Mouse (Mus musculus): Measurements from ENCODE around the gene Lamtor2.

Gene Lamtor2

GRCm38 (mm10) chr3:88546674-88547418, 6.0 kb downstream of the Lamtor2 start:
- in situ Hi-C loops (cut with MboI; ENCODE audit: low pct_unique_long_range_greater_than_20kb in 1 of 2, low sequenced_read_pairs in 2 of 2, unreplicated experiment in 1 of 2) = loop anchor here in 1 of 2 experiments (10.0 kb wide), 1 partner anchor 88 kb away; no protein-coding TSS in a partner anchor

GRCm38 (mm10) chr3:88544955-88545591, 7.8 kb downstream of the Lamtor2 start:
- in situ Hi-C loops (cut with MboI; ENCODE audit: low pct_unique_long_range_greater_than_20kb in 1 of 2, low sequenced_read_pairs in 2 of 2, unreplicated experiment in 1 of 2) = loop anchor here in 1 of 2 experiments (10.0 kb wide), 1 partner anchor 90 kb away; no protein-coding TSS in a partner anchor

GRCm38 (mm10) chr3:88544514-88544913, 8.4 kb downstream of the Lamtor2 start:
- in situ Hi-C loops (cut with MboI; ENCODE audit: low pct_unique_long_range_greater_than_20kb in 1 of 2, low sequenced_read_pairs in 2 of 2, unreplicated experiment in 1 of 2) = loop anchor here in 1 of 2 experiments (10.0 kb wide), 1 partner anchor 90 kb away; no protein-coding TSS in a partner anchor

- in situ Hi-C loops (cut with MboI; ENCODE audit: low pct_unique_long_range_greater_than_20kb in 1 of 2, low sequenced_read_pairs in 2 of 2, unreplicated experiment in 1 of 2) = loop anchor here in 1 of 2 experiments (10.0 kb wide), 1 partner anchor 91 kb away; no protein-coding TSS in a partner anchor
Observed at GRCm38 (mm10) chr3:88543651-88544410, 9.0 kb downstream of the Lamtor2 start.

- in situ Hi-C loops (cut with MboI; ENCODE audit: low pct_unique_long_range_greater_than_20kb in 1 of 2, low sequenced_read_pairs in 2 of 2, unreplicated experiment in 1 of 2) = loop anchor here in 1 of 2 experiments (10.0 kb wide), 1 partner anchor 92 kb away; no protein-coding TSS in a partner anchor
Observed at GRCm38 (mm10) chr3:88543174-88543573, 9.7 kb downstream of the Lamtor2 start.

- in situ Hi-C loops (cut with MboI; ENCODE audit: low pct_unique_long_range_greater_than_20kb in 1 of 2, low sequenced_read_pairs in 2 of 2, unreplicated experiment in 1 of 2) = loop anchor here in 1 of 2 experiments (10.0 kb wide), 1 partner anchor 92 kb away; no protein-coding TSS in a partner anchor
Observed at GRCm38 (mm10) chr3:88542486-88542885, 10.4 kb downstream of the Lamtor2 start.

- in situ Hi-C loops (cut with MboI; ENCODE audit: low pct_unique_long_range_greater_than_20kb in 1 of 2, low sequenced_read_pairs in 2 of 2, unreplicated experiment in 1 of 2) = loop anchor here in 1 of 2 experiments (10.0 kb wide), 1 partner anchor 93 kb away; no protein-coding TSS in a partner anchor
Observed at GRCm38 (mm10) chr3:88541622-88542401, 11.1 kb downstream of the Lamtor2 start.

- in situ Hi-C loops (cut with MboI; ENCODE audit: low pct_unique_long_range_greater_than_20kb in 1 of 2, low sequenced_read_pairs in 2 of 2, unreplicated experiment in 1 of 2) = loop anchor here in 1 of 2 experiments (10.0 kb wide), 1 partner anchor 95 kb away; no protein-coding TSS in a partner anchor
Observed at GRCm38 (mm10) chr3:88540085-88540484, 12.8 kb downstream of the Lamtor2 start.

GRCm38 (mm10) chr3:88539397-88539796, 13.5 kb downstream of the Lamtor2 start:
- in situ Hi-C loops (cut with MboI; ENCODE audit: low pct_unique_long_range_greater_than_20kb in 1 of 2, low sequenced_read_pairs in 2 of 2, unreplicated experiment in 1 of 2) = no loop called here

GRCm38 (mm10) chr3:88538271-88539145, 14.4 kb downstream of the Lamtor2 start:
- in situ Hi-C loops (cut with MboI; ENCODE audit: low pct_unique_long_range_greater_than_20kb in 1 of 2, low sequenced_read_pairs in 2 of 2, unreplicated experiment in 1 of 2) = no loop called here

GRCm38 (mm10) chr3:88537146-88537545, 15.7 kb downstream of the Lamtor2 start:
- in situ Hi-C loops (cut with MboI; ENCODE audit: low pct_unique_long_range_greater_than_20kb in 1 of 2, low sequenced_read_pairs in 2 of 2, unreplicated experiment in 1 of 2) = no loop called here

- in situ Hi-C loops (cut with MboI; ENCODE audit: low pct_unique_long_range_greater_than_20kb in 1 of 2, low sequenced_read_pairs in 2 of 2, unreplicated experiment in 1 of 2) = no loop called here
Observed at GRCm38 (mm10) chr3:88536103-88536930, 16.6 kb downstream of the Lamtor2 start.

GRCm38 (mm10) chr3:88535527-88535926, 17.3 kb downstream of the Lamtor2 start:
- in situ Hi-C loops (cut with MboI; ENCODE audit: low pct_unique_long_range_greater_than_20kb in 1 of 2, low sequenced_read_pairs in 2 of 2, unreplicated experiment in 1 of 2) = no loop called here

GRCm38 (mm10) chr3:88535005-88535404, 17.9 kb downstream of the Lamtor2 start:
- in situ Hi-C loops (cut with MboI; ENCODE audit: low pct_unique_long_range_greater_than_20kb in 1 of 2, low sequenced_read_pairs in 2 of 2, unreplicated experiment in 1 of 2) = no loop called here

- in situ Hi-C loops (cut with MboI; ENCODE audit: low pct_unique_long_range_greater_than_20kb in 1 of 2, low sequenced_read_pairs in 2 of 2, unreplicated experiment in 1 of 2) = no loop called here
Observed at GRCm38 (mm10) chr3:88533706-88534105, 19.2 kb downstream of the Lamtor2 start.

Measured in mouse embryonic stem cell (cell line).